Mouse (Mus musculus) ES-E14 (cell line): ENCODE measurements around the gene Zdhhc8. TPM values are rescaled to one million over a fixed set of nuclear protein-coding genes. Genes with fewer than 3 reads are reported as not detected.

Experiments used
- DNase-seq: peaks from one replicate; pipeline ENCODE4 v3.0.0-alpha.2; 2013; ENCODE audit warnings: low read depth, low spot score
- H3K27ac ChIP-seq: 2 replicates; pipeline ENCODE4 v1.5.1; 2012; ENCODE audit warnings: low read depth, mild to moderate bottlenecking, low read length, moderate library complexity, mixed read lengths; ENCODE audit not compliant: poor library complexity, insufficient read depth, severe bottlenecking
- H3K36me3 ChIP-seq: 2 replicates; pipeline ENCODE4 v1.6.1; 2012; ENCODE audit warnings: mild to moderate bottlenecking, low read length, moderate library complexity, mixed read lengths; ENCODE audit not compliant: control insufficient read depth, poor library complexity, insufficient read depth, severe bottlenecking
- H3K4me1 ChIP-seq, 2 experiments: fragments of 150-350 bp in 1 of 2; sonication (generic) in 1 of 2; 2 replicates each; pipeline ENCODE4 v1.6.1; 2012; ENCODE audit warnings: low read length in 2 of 2, mild to moderate bottlenecking in 1 of 2, mixed read lengths in 1 of 2; ENCODE audit not compliant: control insufficient read depth in 2 of 2, insufficient read depth in 2 of 2, poor library complexity in 1 of 2
- H3K4me3 ChIP-seq, 2 experiments: fragments of 150-350 bp in 1 of 2; sonication (generic) in 1 of 2; 2 replicates each; pipeline ENCODE4 v1.5.1; 2012; ENCODE audit warnings: low read length in 2 of 2, low read depth in 1 of 2, mild to moderate bottlenecking in 1 of 2, mixed read lengths in 1 of 2; ENCODE audit not compliant: insufficient read depth in 1 of 2, poor library complexity in 1 of 2, severe bottlenecking in 1 of 2
- H3K9ac ChIP-seq: 2 replicates; pipeline ENCODE4 v1.6.1; 2012; ENCODE audit warnings: low read depth, mild to moderate bottlenecking, low read length, mixed read lengths; ENCODE audit not compliant: poor library complexity, insufficient read depth, severe bottlenecking
- H3K9me3 ChIP-seq: fragments of 150-350 bp; sonication (generic); 2 replicates; pipeline ENCODE4 v1.6.1; 2012; ENCODE audit warnings: low read depth, mild to moderate bottlenecking, low read length; ENCODE audit not compliant: control insufficient read depth, insufficient read depth
- CHD2 ChIP-seq: IDR thresholded peaks from 2 replicates; pipeline ENCODE4 v1.6.1; 2014; ENCODE audit warnings: mild to moderate bottlenecking, low read depth, low read length, inconsistent platforms
- HCFC1 ChIP-seq: IDR thresholded peaks from 2 replicates; pipeline ENCODE4 v1.6.1; 2012; ENCODE audit warnings: low read length, inconsistent platforms, borderline replicate concordance; ENCODE audit not compliant: insufficient read depth
- MAFK ChIP-seq: IDR thresholded peaks from 2 replicates; pipeline ENCODE4 v1.6.1; 2014; ENCODE audit warnings: mild to moderate bottlenecking, low read depth, low read length, inconsistent platforms; ENCODE audit not compliant: insufficient read depth
- ZC3H11A ChIP-seq: IDR thresholded peaks from 2 replicates; pipeline ENCODE4 v1.6.1; 2012; ENCODE audit warnings: low read depth, mild to moderate bottlenecking, inconsistent platforms, low read length, borderline replicate concordance
- ZNF384 ChIP-seq: IDR thresholded peaks from 2 replicates; pipeline ENCODE4 v1.6.1; 2012; ENCODE audit warnings: low read depth, low read length, inconsistent platforms
- in situ Hi-C, 2 experiments: fragments of 600-800 bp; cut with MboI; formaldehyde crosslinking; loops; one replicate each; pipeline ENCODE4 v1.15.1; 2025; ENCODE audit warnings: low sequenced_read_pairs in 2 of 2, inconsistent platforms in 1 of 2; ENCODE audit not compliant: unreplicated experiment in 2 of 2
- total RNA-seq: library from RNA; depleted of rRNA; stranded (reverse); fragments of 300-350 nt; gene quantifications from 2 replicates; pipeline ENCODE4 v1.2.3, GENCODE M21; 2012

The Zdhhc8 gene
- total RNA-seq, 1 experiment: 17.0 TPM

DNA sequence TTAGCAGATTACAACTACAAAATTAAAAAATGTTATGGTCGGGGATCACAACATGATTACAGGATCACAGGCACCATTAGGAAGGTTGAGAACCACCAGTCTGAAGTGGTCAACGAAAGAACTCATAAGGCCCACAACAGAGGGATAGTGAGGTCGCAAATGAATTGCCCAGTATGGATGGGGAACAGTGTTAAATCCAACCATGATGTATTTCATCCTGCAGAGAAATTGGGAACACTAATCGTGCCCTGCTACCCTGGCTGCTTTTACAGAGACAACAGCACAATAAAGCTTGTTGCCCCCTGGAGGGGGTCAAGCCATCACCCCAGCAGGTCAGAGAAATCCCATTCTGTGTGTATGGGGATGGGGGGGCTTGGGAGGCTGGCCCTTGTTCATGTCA is 15.3 kb upstream of the Zdhhc8 start:
- TF ChIP-seq ZC3H11A (no peak), HCFC1 (no peak), ZNF384 (no peak), MAFK (no peak), CHD2 (no peak)
- Histone ChIP-seq H3K4me1 (peaks cover 3 to 16% of the 10 kb centered on the region in 2 experiments), H3K36me3 (peaks cover 46% of the 10 kb centered on the region), H3K9ac (peak overlapping the region; percentile 7; the same call in 1 of the 2 replicates), H3K27ac (no peak overlapping the region), H3K9me3 (no peaks in the 10 kb centered on the region), H3K4me3 (peak overlapping the region in 1 of 2 experiments; percentile 82; a peak in 1 of 4 replicates)
- in situ Hi-C loops: no loop called here
- DNase-seq: no peak

DNA sequence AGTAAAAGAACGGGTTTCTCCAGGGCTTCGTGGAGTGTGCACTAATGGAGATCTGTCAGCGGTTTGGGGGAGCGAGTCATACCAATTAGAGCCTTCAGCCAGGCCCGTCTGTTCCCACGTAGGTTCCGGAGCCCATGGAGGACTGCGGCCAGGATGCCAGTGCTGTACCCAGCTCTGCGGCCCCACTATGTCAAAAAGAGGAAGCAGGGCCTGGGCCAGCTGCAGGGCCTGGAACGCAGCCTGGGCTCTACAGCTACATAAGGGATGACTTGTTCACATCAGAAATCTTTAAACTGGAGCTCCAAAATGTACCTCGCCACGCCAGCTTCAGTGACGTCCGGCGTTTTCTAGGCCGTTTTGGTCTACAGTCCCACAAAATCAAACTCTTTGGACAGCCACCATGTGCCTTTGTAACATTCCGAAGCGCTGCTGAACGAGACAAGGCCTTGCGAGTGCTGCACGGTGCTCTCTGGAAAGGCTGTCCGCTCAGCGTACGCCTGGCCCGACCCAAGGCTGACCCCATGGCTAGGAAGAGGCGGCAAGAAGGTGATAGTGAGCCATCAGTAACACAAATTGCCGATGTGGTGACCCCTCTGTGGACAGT is 14.5 kb upstream of the Zdhhc8 start:
- H3K9me3 ChIP-seq: no peaks in the 10 kb centered on the region
- H3K27ac ChIP-seq: peak overlapping the region; percentile 37; the same call in 1 of the 2 replicates
- in situ Hi-C loops: no loop called here
- H3K36me3 ChIP-seq: peaks cover 53% of the 10 kb centered on the region
- peak overlapping the region; percentile 82 to 90 for H3K4me3 ChIP-seq
- no peak for DNase-seq
- H3K4me1 ChIP-seq: peaks cover 3 to 16% of the 10 kb centered on the region in 2 experiments
- TF ChIP-seq ZC3H11A (no peak), MAFK (no peak), CHD2 (no peak), HCFC1 (no peak), ZNF384 (no peak)
- peak overlapping the region; percentile 89 for H3K9ac ChIP-seq

DNA sequence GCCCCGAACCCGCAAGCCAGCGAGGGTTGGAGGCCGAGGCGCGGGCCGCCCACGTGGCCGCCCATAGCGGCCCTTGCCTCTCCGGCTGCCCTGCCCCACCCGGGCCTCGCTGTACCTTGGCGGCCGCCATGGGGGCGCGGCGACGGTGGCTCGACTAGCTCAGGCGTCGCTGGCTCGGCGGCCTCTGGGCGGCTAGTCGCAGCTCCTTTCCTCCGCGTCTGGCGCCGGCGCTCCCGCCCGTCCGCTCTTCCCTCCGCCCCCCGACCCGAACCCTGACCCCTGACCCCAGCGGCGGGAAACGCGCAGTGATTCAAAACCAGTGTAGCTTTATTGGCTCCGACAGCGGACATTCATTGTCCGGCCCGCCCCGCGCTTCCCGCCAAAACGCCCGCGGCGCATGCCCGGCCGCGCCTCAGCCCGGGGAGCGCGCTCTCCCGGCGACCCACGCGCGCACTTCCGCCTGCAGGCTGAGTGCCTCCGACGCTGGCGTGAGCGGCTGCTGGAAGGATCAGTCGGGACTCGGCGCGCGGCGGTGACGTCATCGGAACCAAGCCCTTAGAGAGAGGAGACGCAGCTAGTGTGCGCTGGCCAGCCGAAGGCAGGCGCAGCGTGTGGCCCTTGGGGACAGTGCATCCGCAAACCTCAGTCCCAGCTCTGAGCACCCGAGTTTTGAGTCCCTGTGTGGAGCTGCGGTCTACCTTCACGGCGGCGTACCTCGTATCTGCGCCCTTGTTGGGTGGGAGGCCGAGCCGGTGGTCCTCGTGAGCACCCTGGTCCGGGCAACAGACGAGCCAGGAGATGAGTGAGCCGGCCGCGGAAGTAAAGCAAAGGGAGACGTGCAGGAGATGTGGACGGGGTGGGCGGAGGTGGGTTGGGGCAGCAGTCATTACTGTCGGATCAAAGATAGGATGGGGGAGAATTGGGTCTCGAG is 13.8 kb upstream of the Zdhhc8 start, which contains the start of the genes Trmt2a and Ranbp1:
Gene Trmt2a, plus strand, starts transcription at position 247 of the 931 bp plus-strand sequence.
Gene Ranbp1, minus strand, starts transcription at position 300 of the 931 bp plus-strand sequence.
- DNase-seq: peak; percentile 97
- peak within 1 kb of the TSS; percentile 86 for H3K27ac ChIP-seq
- in situ Hi-C loops: no loop called here
- H3K36me3 ChIP-seq: peaks cover 50% of the 10 kb centered on the region
- peak within 1 kb of the TSS; percentile 87 to 90 for H3K4me3 ChIP-seq
- TF ChIP-seq MAFK: no peak
- peak; percentile 81 for TF ChIP-seq HCFC1
- TF ChIP-seq CHD2: 0 out of 2 replicates have a peak, but pooled peaks have one; percentile 50
- no peak for TF ChIP-seq ZC3H11A
- TF ChIP-seq ZNF384: peak; percentile 80; the same call in 1 of the 2 replicates
- H3K9ac ChIP-seq: peak within 1 kb of the TSS; percentile 98
- no peaks in the 10 kb centered on the region for H3K9me3 ChIP-seq
- peaks cover 3 to 16% of the 10 kb centered on the region in 2 experiments for H3K4me1 ChIP-seq

- no peaks in the 10 kb centered on the region for H3K9me3 ChIP-seq
- H3K9ac ChIP-seq: peak overlapping the region; percentile 98
- in situ Hi-C loops: no loop called here
- H3K36me3 ChIP-seq: peaks cover 53% of the 10 kb centered on the region
- TF ChIP-seq HCFC1: no peak
- TF ChIP-seq CHD2: no peak
- no peak for TF ChIP-seq ZC3H11A
- no peak for TF ChIP-seq MAFK
- no peak for TF ChIP-seq ZNF384
- H3K27ac ChIP-seq: peak overlapping the region; percentile 86
- peak overlapping the region; percentile 87 to 90 for H3K4me3 ChIP-seq
- peaks cover 3 to 21% of the 10 kb centered on the region in 2 experiments for H3K4me1 ChIP-seq
- no peak for DNase-seq
Measured at GRCm38 (mm10) chr16:18247521-18248399, 12.8 kb upstream of the Zdhhc8 start.
